Mouse (Mus musculus) ovary, postnatal 10 days (tissue): ENCODE results near the gene Pgbd5.
A peak's percentile ranks its signal among the peaks of the same experiment; 100 is the strongest.

Source experiments
- DNase-seq: peaks from one replicate; pipeline ENCODE4 v3.0.0; 2022; ENCODE audit warnings: low spot score

Gene Pgbd5

GRCm38 (mm10) chr8:124439558-124439957, at the start of gene Pgbd5:
Pgbd5 (minus strand) TSS chr8:124439658.
- DNase-seq = no peak

DNA sequence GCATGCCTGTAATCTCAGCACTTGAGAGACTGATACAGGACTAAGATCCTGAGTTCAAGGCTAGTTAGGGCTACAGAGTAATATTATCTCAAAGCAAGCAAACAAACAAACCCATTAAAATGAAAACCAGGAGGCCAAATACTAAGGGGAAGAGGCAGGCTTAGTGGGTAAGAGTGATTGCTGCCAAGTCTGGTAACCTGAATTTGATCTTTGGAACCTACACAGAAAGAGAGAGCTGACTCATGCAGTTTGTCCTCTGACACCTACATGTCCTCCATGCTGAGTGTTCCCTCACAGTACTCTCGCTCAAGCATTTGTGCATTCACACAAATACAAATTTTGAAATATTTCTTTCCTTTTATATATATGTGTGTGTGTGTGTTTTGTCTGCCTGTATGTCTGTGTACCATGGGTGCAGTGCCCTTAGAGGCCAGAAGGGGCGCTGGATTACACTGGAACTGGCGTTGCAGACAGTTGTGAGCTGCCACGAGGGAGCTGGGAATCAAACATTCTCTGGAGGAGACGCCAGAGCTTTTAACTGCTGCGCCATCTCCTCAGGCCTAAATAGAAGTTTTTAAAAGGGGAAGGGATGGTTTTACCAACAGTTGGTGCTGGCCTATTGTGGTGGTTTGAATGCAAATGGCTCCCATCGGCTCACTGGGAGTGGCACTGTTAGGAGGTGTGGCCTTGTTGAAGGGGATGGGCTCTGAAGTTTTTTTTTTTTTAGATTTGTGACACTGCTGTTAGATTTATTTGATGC, 44.1 kb upstream of the Pgbd5 start:
- DNase-seq = no peak

DNA sequence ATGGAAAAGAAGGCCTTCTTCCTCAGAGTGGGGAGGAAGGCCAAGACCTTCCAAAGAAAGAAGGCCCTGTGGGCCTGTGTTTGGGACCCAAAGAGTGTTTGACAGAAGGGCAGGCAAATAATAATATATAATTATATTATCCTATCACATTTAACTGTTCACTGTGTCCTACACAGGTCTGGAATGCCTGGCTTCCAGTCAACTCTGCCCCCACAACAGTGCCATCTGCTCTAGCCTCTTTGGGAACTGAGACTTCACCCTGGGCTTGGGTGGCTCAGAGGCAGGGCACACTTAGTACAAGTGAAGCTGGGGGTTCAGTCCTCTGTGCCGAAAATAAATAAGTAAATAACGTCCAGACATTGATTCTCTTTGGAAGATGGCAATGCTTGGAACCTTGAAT, 43.3 kb upstream of the Pgbd5 start:
- DNase-seq = no peak

GRCm38 (mm10) chr8:124480321-124480720, 40.9 kb upstream of the Pgbd5 start:
- no peak for DNase-seq

GRCm38 (mm10) chr8:124479251-124479650, 39.8 kb upstream of the Pgbd5 start:
- DNase-seq = no peak

GRCm38 (mm10) chr8:124476701-124477100, 37.2 kb upstream of the Pgbd5 start:
- no peak for DNase-seq

DNA sequence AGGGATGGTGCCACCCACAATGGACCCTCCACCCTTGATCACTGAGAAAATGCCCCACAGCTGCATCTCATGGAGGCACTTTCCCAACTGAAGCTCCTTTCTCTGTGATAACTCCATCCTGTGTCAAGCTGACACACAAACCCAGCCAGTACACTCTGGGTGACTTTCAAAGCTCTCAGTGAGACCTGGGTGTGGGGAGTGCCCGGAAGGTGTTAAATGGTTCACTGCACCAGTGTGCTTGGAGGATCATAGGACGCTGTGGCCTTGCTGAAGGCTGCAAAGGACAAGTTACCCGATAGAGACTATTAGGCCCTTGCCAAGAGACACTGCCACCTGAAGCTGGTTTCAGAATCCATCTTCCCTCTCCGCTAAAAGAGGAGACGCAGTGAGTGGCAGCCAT, 36.2 kb upstream of the Pgbd5 start:
- DNase-seq = no peak

DNA sequence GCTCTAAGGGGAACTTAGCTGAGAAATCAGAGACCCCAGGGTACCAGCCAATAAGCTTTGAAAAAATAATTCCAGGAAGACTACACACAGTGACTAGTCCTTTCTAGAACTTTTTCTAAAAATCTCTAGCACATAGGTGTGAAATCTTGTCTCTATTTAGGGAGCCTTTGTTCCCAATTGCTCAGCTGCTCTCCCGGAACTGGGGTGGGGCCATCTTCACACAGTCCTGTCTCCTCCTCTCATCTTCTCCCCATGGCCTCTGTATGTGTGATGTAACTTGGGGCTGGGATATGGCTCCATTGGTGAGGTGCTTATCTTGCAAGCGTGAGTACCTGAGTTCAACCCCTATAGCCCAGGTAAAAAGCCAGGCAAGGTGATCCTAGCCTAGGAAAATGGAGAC, 25.2 kb upstream of the Pgbd5 start:
- DNase-seq = no peak

DNA sequence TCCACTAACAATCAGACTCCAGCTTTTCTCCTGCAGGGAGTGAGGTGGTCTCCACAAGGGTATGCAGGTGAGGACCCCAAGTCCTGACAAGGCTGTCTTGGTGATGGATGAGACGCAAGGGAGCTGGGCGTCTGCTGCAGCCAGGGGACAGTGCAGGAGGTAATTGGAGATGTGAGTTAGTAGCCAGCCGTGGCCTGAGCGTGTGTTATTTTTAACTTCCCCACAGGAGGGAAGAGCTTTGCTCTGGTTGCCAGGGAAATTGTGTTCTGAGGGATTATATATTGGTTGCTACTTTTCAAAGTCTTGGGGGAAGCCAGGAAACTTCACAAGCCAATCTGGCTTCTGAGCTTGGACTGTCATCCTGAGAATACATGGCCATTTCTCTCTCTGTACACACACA, 23.7 kb upstream of the Pgbd5 start:
- no peak for DNase-seq

GRCm38 (mm10) chr8:124462192-124462591, 22.7 kb upstream of the Pgbd5 start:
- DNase-seq = no peak

- no peak for DNase-seq
Measured at GRCm38 (mm10) chr8:124461103-124461502, 21.6 kb upstream of the Pgbd5 start.

DNA sequence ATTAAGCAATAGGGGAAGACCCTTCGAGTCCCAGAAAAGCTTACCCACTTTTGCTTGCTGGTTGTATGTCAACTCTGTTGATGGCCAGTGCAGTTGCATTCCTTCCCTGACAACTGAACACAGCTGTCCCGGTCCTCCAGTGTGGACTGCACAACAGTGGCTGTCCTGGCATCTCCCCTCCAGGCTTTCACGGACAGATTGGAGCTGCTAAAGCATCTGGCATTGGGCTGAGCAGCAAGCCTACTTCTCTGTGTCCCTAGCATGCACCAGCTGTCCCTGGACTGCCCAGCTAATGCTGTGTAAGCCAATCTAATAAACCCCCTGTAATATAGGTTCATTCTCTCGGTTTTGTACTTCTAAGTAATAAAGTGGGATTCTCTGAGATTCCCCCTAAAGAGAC, 21.2 kb upstream of the Pgbd5 start:
- DNase-seq = no peak

GRCm38 (mm10) chr8:124459627-124460026, 20.2 kb upstream of the Pgbd5 start:
- DNase-seq = no peak

DNA sequence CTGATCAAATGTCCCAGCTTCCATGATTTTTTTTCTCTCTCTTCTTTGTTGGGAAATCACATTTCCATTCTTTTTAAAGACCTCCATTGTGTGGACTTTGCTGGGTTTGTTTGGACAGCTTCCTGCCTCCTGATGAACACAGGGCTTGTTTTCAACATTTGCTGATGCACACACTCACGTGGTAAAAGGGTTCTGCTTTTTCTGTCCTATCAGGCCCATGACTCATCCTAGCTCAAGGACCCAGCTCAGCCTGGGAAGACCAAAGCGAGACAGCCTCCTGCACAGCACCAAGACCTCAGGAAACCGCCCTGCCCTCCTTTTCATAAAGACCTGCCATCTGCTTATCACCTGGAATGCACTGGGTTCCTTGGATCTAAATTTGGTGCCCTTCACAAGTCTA, 15.9 kb upstream of the Pgbd5 start:
- DNase-seq = no peak

DNA sequence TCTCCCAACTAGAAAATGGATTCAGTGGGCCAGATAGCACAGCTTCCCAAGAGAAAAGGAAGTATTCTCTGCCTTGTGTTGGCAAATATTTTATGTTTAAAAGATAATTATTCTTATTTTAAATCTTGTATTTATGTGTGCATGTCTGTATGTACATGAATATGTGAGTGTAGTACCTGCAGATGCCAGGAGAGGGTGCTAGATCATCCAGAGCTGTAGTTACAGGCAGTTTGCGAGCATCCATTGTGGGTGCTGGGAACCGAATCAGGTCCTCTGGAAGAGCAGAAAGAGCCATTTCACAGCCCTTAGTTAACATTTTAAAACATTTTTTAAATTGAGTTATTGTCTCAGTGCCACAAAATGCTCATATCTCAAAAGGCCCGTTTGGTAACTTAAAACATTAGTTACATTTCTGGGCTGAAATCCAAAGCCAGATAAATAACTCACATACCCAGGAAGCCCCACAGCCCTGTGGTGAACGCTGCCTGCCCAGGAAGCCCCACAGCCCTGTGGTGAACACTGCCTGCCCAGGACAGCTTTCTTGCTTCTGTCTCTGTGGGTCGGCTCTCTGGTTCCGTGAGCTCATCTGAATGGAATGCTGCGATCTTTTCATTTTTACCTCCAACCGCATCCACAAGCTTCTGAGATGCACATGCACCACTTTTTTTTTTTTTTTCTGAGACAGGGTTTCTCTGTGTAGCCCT, 10.9 kb upstream of the Pgbd5 start:
- no peak for DNase-seq

DNA sequence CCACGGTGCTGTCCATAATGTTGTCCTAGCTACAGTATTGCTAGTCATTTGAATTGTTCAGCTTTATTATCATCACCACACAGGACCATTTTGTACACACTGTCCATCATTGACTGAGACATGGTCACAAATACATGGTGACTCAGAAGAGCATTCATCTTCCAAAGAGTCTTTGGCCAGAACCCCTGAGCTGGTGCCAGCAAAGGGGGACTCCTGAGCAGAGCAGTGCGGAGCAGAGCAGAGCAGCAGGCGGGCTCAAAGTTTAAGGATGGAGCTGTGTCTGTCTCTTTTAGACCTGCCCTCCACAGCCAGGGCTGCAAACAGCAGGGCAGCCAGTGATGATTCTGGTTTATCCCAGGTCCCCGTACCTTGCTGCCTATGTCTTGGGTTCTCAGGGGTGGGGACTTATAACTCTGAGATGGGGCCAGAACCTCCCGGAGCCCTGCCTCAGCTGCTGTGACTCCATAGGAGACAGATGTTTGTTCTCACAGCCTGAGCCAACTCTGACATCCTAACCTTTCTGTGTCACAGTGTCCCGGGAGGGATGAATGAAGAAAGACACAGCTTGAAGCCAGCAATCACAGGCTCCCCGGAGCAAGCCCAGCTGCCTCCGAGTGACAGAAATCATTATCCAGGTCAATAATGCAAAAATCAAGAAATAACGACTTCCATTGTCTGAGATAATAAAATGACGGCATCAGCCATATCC, 9.7 kb upstream of the Pgbd5 start:
- DNase-seq = no peak

DNA sequence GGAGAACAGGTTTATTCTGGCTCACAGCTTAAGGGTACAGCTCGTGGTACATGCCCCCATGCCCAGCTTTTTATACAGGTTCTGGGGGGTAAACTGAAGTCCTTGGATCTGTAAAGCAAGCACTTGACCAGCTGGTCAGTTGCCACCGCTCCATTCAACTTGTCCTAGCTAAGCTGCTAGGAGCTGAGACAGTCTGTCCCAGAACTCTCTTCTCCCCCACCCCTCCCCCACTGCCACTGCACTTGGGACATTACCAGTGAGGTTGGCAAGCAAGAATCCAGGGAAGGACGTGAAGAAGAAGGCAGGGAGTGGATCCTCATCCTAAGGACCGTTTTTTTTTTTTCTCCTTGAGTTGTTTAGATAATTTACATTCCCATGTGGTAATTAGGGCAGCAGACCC, 2.7 kb downstream of the Pgbd5 start:
- no peak for DNase-seq

- DNase-seq = no peak
Measured at GRCm38 (mm10) chr8:124435707-124436243, 3.7 kb downstream of the Pgbd5 start.

DNA sequence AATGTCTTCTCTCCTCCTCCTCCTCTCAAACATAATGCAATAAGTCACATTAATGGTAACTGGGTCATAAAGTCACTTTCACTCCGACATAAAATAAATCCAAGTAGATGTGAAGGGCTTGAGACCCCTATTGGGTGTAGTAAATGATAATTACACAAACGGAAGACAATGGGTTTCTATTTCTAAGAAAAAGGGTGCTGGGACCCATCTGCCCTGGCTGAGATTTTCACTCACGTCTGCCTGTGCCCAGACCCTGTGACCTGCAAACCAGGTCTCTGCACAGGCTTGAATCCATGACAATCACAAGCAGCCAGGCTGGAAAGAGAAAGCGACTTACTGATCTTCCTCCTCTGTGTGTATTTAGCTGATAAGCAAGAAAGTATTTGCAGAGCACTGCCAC, 4.3 kb downstream of the Pgbd5 start:
- DNase-seq = no peak

- DNase-seq = peak; percentile 91
Measured at GRCm38 (mm10) chr8:124434126-124434790, 5.2 kb downstream of the Pgbd5 start.

- DNase-seq = no peak
Measured at GRCm38 (mm10) chr8:124433451-124434125, 5.9 kb downstream of the Pgbd5 start.

DNA sequence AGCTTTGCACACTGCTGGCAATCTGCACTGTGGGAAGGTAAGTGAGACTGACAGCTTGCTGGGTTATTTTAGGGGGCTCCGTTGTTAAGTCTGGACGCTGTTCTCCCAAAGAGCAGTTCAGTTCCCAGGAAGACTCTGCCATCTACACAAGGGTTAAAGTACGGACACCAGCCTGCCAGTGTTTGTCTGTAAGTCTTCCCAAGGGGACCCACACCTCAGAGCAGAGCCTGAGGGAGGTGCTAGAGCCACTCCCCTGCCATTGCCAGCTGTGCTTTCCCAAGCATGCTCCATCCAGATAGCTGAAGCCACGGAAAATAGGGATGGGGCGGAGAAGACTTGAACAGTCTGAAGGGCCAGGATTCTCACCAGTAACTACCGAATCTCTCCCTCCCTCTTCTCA, 8.6 kb downstream of the Pgbd5 start:
- DNase-seq = no peak
